Mouse (Mus musculus): ENCODE results near the gene Disc1. TPM values are rescaled to one million over a fixed set of nuclear protein-coding genes. Genes with fewer than 3 reads are reported as not detected.

The Disc1 gene
- total RNA-seq, 2 experiments from 2014 or later: 0.84 to 1.6 TPM

- ATAC-seq (replicated peaks; ENCODE audit: low FRiP score, poor library complexity, severe bottlenecking): no peak
Measured at GRCm38 (mm10) chr8:125247349-125247748, 193.4 kb downstream of the Disc1 start.

GRCm38 (mm10) chr8:125252946-125253345 lies 199.0 kb downstream of the Disc1 start:
- ATAC-seq (replicated peaks; ENCODE audit: low FRiP score, poor library complexity, severe bottlenecking): no peak

GRCm38 (mm10) chr8:125253505-125254180 lies 199.6 kb downstream of the Disc1 start:
- ATAC-seq (replicated peaks; ENCODE audit: low FRiP score, poor library complexity, severe bottlenecking): no peak

- no peak for ATAC-seq (replicated peaks; ENCODE audit: low FRiP score, poor library complexity, severe bottlenecking)
Measured at GRCm38 (mm10) chr8:125254188-125255005, 200.4 kb downstream of the Disc1 start.

GRCm38 (mm10) chr8:125255006-125255685 lies 201.2 kb downstream of the Disc1 start:
- ATAC-seq (replicated peaks; ENCODE audit: low FRiP score, poor library complexity, severe bottlenecking): no peak

GRCm38 (mm10) chr8:125257660-125258059 lies 203.7 kb downstream of the Disc1 start:
- no peak for ATAC-seq (replicated peaks; ENCODE audit: low FRiP score, poor library complexity, severe bottlenecking)

GRCm38 (mm10) chr8:125258806-125259500 lies 205.0 kb downstream of the Disc1 start:
- no peak for ATAC-seq (replicated peaks; ENCODE audit: low FRiP score, poor library complexity, severe bottlenecking)

- ATAC-seq (replicated peaks; ENCODE audit: low FRiP score, poor library complexity, severe bottlenecking): no peak
Measured at GRCm38 (mm10) chr8:125268181-125268705, 214.2 kb downstream of the Disc1 start.

GRCm38 (mm10) chr8:125270292-125270691 lies 216.3 kb downstream of the Disc1 start:
- ATAC-seq (replicated peaks; ENCODE audit: low FRiP score, poor library complexity, severe bottlenecking): no peak

GRCm38 (mm10) chr8:125271357-125271756 lies 217.4 kb downstream of the Disc1 start:
- no peak for ATAC-seq (replicated peaks; ENCODE audit: low FRiP score, poor library complexity, severe bottlenecking)

- ATAC-seq (replicated peaks; ENCODE audit: low FRiP score, poor library complexity, severe bottlenecking): no peak
Measured at GRCm38 (mm10) chr8:125272089-125272866, 218.3 kb downstream of the Disc1 start.

GRCm38 (mm10) chr8:125277071-125277682 lies 223.2 kb downstream of the Disc1 start:
- no peak for ATAC-seq (replicated peaks; ENCODE audit: low FRiP score, poor library complexity, severe bottlenecking)

- ATAC-seq (replicated peaks; ENCODE audit: low FRiP score, poor library complexity, severe bottlenecking): no peak
Measured at GRCm38 (mm10) chr8:125279156-125279555, 225.2 kb downstream of the Disc1 start.

GRCm38 (mm10) chr8:125279892-125280291 lies 225.9 kb downstream of the Disc1 start:
- ATAC-seq (replicated peaks; ENCODE audit: low FRiP score, poor library complexity, severe bottlenecking): no peak

GRCm38 (mm10) chr8:125282531-125282930 lies 228.5 kb downstream of the Disc1 start:
- no peak for ATAC-seq (replicated peaks; ENCODE audit: low FRiP score, poor library complexity, severe bottlenecking)

- no peak for ATAC-seq (replicated peaks; ENCODE audit: low FRiP score, poor library complexity, severe bottlenecking)
Measured at GRCm38 (mm10) chr8:125283542-125283941, 229.5 kb downstream of the Disc1 start.

GRCm38 (mm10) chr8:125284875-125285274 lies 230.9 kb downstream of the Disc1 start:
- no peak for ATAC-seq (replicated peaks; ENCODE audit: low FRiP score, poor library complexity, severe bottlenecking)

- no peak for ATAC-seq (replicated peaks; ENCODE audit: low FRiP score, poor library complexity, severe bottlenecking)
Measured at GRCm38 (mm10) chr8:125285391-125285790, 231.4 kb downstream of the Disc1 start.

All from erythroid progenitor cell, adult 5-6 weeks (primary cell).